Mouse (Mus musculus) frontal cortex, postnatal 14 days (tissue): ENCODE results near the gene Lrmda.

Experiments used
- DNase-seq, 2 experiments: peaks; one replicate each; pipeline ENCODE4 v3.0.0; 2022; ENCODE audit warnings: low spot score in 2 of 2

The Lrmda gene

GRCm38 (mm10) chr14:22931114-22931822 is 911.8 kb downstream of the Lrmda start:
- no peak for DNase-seq

DNA sequence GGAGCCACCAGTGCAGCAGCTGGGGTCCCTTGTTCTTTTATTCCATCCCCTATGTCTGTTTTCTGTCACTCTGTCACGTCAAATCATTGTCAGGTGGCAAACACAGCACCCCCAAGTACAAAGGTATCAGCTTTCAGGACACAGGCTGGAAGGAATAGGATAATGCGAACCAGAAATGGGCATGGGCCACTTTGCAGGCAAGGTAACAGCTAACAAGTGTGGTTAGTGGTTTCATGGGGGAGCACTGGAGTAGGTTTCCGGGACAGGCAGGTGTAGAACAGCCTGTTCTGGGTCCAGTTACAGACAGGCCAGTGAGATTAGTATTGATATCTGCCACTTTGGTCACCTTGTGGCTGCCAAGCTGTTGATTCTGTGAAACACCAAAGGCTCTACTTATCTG is 917.2 kb downstream of the Lrmda start:
- no peak for DNase-seq

- no peak for DNase-seq
Measured at GRCm38 (mm10) chr14:22940576-22940975, 921.1 kb downstream of the Lrmda start.

DNA sequence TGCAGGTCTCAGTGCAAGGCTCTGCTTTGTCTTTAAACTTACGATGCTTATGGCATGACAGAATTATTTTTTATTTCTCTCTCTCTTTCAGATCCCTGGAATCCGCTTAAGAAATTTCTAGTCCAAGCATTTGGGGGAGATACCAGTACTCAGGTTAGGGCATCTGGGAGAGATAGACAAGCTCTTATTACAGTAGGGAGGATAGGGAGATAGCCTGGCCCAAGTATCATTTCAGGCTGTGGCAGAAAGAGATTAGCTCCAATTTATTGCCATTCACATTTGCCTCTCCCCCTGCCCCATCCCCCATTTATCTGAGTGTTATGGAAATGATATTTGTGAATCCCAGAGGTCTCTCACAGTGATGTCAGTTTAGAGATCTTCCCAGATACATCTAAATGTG is 923.1 kb downstream of the Lrmda start:
- no peak for DNase-seq

DNA sequence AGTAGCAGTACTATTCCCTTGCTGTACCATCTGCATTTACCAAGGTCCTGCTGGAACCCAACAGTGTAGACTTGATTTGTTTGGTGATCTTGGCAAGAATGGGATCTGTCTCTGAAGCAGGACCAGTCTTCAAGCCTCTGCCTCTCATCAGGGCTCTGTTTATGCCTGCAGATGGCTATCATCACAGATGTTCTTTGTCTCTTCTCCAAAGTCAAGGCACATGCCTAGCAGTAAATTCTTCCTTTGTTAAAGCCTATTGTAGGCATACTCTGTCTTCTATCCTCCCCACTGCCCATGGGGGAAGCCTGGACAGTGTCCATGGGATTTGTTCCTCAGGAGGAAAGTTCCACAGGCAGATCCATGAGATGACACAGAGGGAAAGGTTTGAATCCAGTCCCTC is 930.0 kb downstream of the Lrmda start:
- no peak for DNase-seq

DNA sequence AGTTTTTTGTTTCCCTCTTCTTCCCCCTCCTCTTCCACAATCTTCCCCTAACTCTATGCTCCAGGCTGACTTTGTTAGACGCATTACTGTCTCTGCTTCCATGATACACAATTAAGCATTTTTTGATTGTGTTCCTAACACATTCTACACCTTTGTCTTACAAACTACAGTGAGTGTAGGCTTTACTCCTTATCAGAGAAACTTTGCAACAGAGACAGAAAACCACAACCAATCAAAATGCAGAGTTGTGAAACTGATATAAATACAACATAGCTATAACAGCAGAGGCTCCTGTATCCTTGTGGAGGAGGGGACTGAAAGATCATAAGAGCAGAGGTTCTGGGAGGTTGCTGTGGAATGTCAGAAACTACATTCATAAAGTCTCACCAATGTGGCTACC is 933.5 kb downstream of the Lrmda start:
- no peak for DNase-seq

GRCm38 (mm10) chr14:22960166-22960565 is 940.7 kb downstream of the Lrmda start:
- no peak for DNase-seq

DNA sequence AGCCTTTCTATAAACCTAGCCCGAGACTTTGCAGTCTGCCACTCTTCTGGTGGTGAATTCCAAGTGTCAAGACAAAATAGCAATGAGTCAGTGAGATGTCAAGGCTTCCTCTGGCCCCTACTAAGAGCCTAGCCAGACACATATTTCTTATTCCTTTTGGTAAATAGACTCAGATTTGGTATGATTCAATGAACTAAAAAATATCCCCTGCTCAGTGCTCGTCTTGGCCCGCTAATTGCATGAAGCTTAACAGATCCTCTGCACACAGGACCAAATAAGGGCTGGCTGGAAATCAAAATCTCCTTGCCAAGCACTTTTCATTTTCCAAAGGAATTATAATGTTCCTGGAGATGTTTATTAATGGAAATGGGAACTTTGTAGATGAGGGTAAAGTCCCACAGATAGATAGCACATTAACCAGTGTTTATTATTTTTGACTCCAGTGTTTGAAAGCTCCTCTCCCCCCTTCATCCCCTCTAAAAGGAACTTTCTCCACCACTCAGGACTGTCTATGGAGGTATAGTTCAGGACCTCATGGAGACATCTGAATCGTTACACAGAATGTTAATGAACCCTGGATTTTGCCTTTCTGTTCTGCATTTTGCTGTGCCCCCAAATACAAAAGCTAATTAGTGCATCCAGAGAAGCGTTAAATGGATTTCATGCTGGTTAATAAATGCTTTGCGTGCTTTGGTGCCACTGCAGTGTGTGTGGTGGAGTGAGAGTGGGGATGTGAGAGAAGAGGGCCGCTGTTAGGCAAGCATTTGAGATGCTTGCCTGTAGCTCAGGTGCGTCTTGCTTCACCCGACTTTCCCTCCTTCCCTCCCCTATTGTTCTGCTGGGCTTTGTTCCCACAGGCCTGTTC is 945.5 kb downstream of the Lrmda start:
- DNase-seq, result no peak

DNA sequence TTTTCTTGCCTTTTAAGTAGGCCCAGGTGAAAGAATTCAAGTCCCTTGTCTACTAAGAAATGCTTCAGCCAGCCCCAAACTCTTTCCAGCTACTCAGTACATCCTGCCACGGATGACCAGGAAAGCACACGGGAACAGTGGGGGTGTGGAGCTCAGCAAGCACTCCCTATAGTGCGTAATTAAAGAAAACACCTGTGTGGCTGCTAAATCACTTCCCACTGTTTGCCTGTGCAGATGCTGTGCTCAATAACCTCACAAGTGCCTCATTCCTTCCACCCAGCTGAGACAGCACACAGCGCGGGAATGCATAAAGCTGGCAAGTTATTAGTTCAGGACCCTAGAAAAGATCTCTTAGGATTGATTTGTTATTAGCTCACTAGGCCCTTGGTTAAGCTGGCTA is 949.2 kb downstream of the Lrmda start:
- no peak for DNase-seq

- no peak for DNase-seq
Measured at GRCm38 (mm10) chr14:22986736-22987135, 967.2 kb downstream of the Lrmda start.

DNA sequence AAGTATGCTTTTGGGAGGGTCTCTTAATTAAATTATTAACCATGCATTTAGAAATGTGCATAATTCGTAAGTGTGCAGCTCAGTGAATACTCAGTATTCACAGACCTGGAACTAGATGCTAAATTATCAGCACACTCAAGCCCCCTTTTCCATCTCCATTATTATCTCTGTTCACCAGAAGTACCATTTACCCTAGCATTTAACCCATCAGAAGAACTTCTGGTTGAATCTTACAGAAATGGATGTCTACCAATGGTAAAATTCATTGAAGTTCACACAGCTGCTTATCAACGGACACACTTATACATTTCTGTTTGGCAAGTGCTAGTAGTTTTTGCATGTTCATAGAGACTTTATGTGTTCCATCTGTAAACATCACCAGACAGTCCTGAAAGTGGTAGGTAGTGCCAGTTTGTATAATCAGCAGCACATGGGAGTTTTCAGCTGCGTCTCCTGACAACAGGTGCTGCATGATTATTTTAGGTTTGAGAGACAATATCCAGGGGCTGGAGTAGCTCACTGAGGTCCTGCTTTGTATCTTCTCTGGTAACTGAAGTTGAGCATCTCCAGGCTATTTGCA is 968.7 kb downstream of the Lrmda start:
- no peak for DNase-seq

DNA sequence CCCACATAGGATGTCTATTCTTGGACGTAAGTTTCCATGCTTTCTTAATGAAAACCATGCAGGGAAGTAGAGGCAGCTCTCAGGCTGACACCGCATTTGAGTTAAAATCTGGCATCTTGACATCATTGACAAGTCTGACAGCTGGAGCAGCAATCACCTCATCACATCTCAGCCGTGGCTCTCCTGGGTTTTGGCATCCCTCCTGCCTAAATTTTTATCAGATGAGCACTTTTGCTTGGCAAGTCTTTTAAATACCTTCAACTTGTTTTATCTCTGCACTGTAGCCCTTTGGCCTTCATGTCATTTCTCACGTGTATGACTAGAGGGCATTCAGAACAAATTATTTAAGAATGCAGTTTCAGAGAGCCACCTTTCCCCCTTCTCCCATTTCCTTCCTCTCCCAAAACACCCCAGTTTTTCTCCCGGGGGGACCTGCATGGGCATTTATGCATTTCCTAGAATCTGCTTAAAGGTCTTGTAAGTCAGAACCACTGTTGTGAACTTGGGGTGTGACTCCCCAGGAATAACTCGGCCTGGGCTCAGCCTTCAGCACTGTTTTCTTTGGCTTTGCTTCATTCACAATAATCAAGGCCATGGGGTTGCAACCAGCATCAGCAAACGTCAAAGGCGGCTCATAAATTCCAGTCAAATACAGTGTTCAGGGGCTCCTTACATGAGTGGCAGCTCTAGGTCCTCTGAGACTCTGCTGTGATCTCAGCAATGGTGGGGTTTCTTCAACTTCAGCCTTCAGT is 975.8 kb downstream of the Lrmda start:
- no peak for DNase-seq

DNA sequence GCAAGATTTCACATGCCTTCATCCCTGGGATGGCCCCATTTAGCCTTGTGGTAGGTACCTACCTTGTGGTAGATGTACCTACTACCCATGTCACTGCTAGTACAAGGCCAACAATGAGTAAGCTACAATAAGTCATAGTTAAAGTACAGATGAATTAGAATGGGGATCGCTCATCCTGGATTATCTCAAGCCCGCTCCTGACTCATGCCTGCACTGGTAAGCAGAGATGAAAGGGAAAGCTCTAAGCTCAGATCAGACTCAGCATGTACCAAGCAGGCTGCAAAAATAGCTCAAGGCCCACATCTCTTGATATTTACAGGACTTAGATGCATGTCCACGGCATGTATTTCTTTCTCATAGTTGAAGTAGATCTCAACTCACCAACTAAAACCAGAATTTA is 979.4 kb downstream of the Lrmda start:
- no peak for DNase-seq

DNA sequence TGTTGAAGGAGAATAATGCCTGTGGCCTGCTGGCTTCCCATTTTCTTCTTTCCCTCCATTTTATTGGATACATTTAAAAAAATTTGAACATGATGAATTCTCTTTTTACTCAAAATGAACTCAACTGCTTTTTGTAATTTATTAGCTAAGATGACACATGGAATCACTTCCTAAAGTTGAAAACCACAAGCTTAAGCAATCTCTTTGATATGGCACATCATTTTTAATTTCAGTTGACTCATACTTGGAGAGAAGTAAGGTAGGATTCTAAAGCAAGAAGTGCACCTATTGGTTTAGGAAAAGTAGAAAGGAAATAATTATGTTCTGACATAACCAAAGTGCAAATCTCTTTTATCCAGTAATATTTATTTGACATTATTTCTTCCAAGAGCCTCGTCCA is 992.5 kb downstream of the Lrmda start:
- DNase-seq, result no peak

GRCm38 (mm10) chr14:23014747-23015286 is 995.3 kb downstream of the Lrmda start:
- DNase-seq, result no peak

GRCm38 (mm10) chr14:23015321-23016067 is 996.0 kb downstream of the Lrmda start:
- DNase-seq, result no peak

DNA sequence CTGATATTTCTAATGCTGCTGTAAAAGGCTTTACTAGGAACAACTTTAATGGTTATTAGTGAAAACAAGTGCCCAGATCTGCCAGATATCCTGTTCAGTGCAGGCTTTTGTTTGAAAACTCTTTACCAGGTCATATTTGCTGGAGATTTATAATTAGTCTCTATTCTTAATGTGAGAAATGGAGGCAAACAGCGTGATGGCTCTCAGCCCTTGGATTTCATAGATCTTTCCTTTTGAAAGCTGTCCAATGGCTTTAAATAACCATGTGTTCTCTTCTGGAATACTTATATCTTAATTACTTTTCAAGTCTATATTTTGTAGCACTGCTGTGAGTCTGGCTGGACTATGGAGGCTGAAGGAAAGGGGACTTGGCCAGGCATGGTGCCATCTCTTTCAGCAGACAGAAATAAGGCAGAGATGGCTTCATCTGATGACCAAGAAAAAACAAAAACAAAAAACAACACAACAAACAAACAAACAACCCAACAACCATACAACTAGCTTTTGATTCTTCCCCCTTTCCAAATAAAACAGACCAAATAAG is 996.6 kb downstream of the Lrmda start:
- DNase-seq, result no peak

GRCm38 (mm10) chr14:23041002-23041401 is 1021.5 kb downstream of the Lrmda start:
- no peak for DNase-seq

DNA sequence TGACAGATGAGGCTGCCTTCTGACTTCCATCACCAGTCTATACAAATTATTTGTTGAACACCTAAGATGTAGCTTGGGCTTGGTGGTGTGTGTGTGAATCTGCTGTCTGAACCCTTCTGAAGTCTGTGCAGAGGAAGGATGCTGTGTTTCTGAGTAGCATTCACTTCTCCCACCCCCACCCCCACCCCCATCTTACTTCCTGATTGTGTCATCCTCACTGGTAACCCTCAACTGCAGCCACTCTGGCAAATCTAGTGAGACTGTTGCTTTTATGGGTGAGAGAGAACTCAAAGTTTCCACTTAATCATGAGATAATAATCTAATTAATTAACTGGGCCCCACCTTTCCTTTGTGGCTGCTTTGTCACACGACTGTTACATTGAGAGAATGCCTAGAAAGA is 1025.8 kb downstream of the Lrmda start:
- no peak for DNase-seq

- peak; percentile 19 to 58 for DNase-seq
Measured at GRCm38 (mm10) chr14:23046330-23046729, 1026.8 kb downstream of the Lrmda start.

DNA sequence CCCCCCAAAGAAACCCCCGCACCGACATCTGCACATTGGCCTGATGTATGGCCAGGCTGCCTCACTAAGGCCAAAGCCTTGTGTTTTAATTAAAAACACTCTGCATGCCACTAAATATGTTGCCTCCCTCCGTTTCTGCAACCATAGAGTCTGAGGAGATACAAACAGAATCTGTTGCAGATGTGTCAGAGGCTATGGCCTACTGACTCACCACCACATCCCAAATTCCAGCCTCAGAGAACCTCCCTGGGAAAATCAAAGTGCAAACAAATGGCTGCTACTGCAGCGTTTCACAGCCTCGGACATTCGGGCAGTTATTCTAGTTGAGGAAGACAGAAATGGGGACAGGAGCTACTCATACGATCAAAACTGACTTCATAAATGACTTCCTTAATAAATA is 1031.9 kb downstream of the Lrmda start:
- no peak for DNase-seq
